Mouse (Mus musculus): Measurements from ENCODE around the gene Zfp217. TPM values are rescaled to one million over a fixed set of nuclear protein-coding genes. Genes with fewer than 3 reads are reported as not detected.

Gene Zfp217
- polyA plus RNA-seq, 1 experiment from 2014 or later = 3.3 TPM

DNA sequence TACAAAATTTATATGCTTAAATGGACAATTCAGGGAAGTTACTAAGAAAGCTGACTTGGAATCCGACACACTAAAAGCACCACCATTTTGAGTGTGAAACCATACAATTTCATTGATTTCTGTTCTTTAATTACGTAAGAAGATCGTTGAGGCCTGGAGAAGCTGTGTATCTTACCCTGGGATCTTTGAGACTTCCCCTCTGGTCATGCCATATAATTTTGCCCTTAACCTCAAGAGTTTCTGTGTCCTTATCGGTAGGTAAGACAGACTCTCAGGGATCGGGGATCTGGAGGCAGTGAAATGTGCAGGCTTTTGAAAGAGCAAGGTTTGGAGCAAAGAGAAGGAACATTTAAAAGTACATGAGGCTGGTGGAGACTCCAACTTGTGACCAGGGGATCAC, 31.4 kb upstream of the Zfp217 start:
- no peak for ATAC-seq (ENCODE audit: insufficient number of reproducible peaks, low FRiP score, low TSS enrichment, low read depth)
- no peak overlapping the region for H3K27ac ChIP-seq
- no peaks in the 10 kb centered on the region for H3K27me3 ChIP-seq
- 91% methylated on average over 5 of the region's 5 CpGs for WGBS
- peaks cover 19% of the 10 kb centered on the region for H3K4me1 ChIP-seq
- H3K4me2 ChIP-seq = no peak overlapping the region
- no peak overlapping the region for H3K9ac ChIP-seq
- no peak overlapping the region for H3K4me3 ChIP-seq
- H3K9me3 ChIP-seq = no peaks in the 10 kb centered on the region
- H3K36me3 ChIP-seq = no peaks in the 10 kb centered on the region

DNA sequence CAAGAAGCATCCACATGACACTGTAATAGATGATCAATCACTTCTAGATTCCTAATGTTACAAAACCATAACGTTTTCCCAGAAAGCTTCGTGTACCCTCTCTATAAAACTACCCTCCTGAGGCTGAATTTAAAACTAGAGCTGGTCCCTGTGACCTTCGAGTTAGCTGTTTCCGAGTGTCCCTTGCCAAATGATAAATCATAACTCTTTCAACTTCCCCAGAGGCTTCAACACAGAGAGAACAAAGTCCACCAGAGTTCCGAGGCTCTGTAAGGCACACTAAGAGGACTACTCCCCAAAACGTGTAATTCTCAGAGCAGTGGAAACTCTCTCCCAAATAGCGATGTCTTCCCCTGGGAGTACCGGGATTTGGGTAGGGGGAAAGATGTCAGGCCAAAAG, 29.4 kb upstream of the Zfp217 start:
- Histone ChIP-seq H3K27ac (no peak overlapping the region), H3K9ac (no peak overlapping the region), H3K9me3 (no peaks in the 10 kb centered on the region), H3K27me3 (no peaks in the 10 kb centered on the region), H3K4me2 (no peak overlapping the region), H3K4me1 (peaks cover 18% of the 10 kb centered on the region), H3K36me3 (no peaks in the 10 kb centered on the region), H3K4me3 (no peak overlapping the region)
- WGBS = 21% methylated on average over 8 of the region's 8 CpGs
- ATAC-seq (ENCODE audit: insufficient number of reproducible peaks, low FRiP score, low TSS enrichment, low read depth) = no peak

DNA sequence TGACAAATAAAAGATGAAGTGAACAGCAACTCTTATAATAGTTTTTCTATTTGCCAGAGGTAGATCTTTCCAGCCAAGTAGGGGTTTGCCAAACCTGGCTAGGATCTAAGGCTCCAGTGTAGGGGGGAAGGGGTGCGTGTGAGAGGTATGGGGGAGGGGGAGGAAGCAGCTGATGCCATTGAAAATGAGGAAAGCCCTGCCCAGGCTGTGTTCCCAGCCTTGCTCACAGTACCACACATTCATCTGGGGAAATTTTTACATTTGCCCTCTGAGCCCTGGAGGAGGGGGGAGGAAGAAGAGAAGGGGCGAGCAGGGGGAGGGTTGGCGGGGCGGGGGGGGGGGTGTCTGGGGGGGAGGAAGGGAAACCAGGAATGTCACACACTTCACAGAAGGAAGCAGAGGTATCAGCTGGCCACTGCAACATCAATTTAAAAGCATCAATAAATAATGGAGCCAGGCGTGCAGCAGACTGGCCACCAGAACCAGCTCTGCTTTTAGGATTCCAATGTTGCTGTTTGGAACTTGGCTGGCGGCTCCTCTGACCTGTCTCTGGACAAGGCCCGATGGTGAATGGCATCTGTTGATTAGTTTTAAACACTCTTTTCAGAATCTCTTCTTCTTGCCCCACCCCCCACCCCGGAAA, 28.5 kb upstream of the Zfp217 start:
- H3K27ac ChIP-seq = no peak overlapping the region
- H3K27me3 ChIP-seq = no peaks in the 10 kb centered on the region
- WGBS = 28% methylated on average over 5 of the region's 8 CpGs
- H3K4me3 ChIP-seq = no peak overlapping the region
- no peaks in the 10 kb centered on the region for H3K36me3 ChIP-seq
- no peak overlapping the region for H3K9ac ChIP-seq
- H3K9me3 ChIP-seq = no peaks in the 10 kb centered on the region
- H3K4me1 ChIP-seq = peaks cover 18% of the 10 kb centered on the region
- no peak overlapping the region for H3K4me2 ChIP-seq
- ATAC-seq (ENCODE audit: insufficient number of reproducible peaks, low FRiP score, low TSS enrichment, low read depth) = no peak

DNA sequence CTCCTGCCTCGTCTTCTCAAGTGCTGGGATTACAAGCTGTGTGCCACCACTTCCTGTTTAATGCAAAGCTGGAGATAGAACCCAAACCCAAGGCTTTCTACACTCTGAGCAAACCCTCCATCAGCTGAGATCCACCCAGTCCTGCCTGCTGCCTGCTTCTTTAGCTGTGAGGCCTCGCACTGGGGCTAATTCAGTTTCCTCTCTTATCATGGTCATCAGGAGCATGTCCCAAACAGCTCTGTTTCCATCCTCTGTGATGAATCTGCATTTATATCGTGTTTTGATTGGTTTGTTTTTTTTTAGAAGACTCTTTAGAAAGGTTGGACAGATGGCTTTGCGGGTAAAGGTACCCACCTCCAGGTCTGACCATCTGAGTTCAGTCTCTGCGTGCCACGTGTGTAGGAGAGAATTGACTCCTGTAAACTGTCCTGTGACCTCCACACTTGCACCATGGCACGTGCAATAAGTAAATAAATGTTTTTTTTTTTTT, 27.8 kb upstream of the Zfp217 start:
- Histone ChIP-seq H3K36me3 (no peaks in the 10 kb centered on the region), H3K4me1 (peaks cover 18% of the 10 kb centered on the region), H3K9me3 (no peaks in the 10 kb centered on the region), H3K4me2 (no peak overlapping the region), H3K27ac (no peak overlapping the region), H3K4me3 (no peak overlapping the region), H3K27me3 (no peaks in the 10 kb centered on the region), H3K9ac (no peak overlapping the region)
- WGBS = 60% methylated on average over 7 of the region's 7 CpGs
- ATAC-seq (ENCODE audit: insufficient number of reproducible peaks, low FRiP score, low TSS enrichment, low read depth) = no peak

DNA sequence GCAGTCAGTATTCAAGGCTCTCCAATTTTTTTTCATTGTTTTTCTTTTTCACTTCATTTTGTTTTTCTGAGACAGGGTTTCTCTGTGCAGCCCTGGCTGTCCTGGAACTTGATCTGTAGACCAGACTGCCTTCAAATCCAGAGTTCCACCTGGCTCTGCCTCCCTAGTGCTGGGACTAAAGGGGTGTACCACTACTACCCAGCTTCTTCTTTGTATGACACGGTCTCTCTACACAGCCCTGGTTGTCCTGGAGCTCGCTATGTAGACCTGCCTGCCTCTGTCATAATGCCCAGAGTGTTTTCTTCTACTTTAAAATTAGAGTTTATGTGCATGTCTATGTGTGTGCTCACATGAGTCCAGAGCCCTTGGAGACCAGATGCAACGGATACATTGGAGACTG, 27.3 kb upstream of the Zfp217 start:
- Histone ChIP-seq H3K9ac (no peak overlapping the region), H3K27ac (no peak overlapping the region), H3K9me3 (no peaks in the 10 kb centered on the region), H3K4me2 (no peak overlapping the region), H3K27me3 (no peaks in the 10 kb centered on the region), H3K36me3 (no peaks in the 10 kb centered on the region), H3K4me3 (no peak overlapping the region), H3K4me1 (peaks cover 18% of the 10 kb centered on the region)
- ATAC-seq (ENCODE audit: insufficient number of reproducible peaks, low FRiP score, low TSS enrichment, low read depth) = no peak
- 73% methylated on average over 3 of the region's 3 CpGs for WGBS

DNA sequence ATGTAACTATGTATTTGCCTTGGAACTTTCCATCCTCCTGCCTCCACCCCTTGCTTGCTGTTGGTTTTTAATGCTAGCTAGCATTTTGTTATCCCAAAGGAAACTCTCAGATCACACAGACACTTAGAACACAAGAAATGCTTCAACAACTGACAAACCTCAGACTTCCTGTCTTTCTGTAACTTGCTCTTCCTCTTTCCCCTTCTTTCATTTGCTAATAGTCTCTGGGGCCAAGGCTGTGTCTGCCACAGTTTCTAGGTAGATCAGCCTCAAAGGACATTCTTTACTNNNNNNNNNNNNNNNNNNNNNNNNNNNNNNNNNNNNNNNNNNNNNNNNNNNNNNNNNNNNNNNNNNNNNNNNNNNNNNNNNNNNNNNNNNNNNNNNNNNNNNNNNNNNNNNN, 21.2 kb upstream of the Zfp217 start:
- 0 out of 2 replicates have a peak, but pooled peaks cover 1% of the 10 kb centered on the region for H3K4me1 ChIP-seq
- H3K4me2 ChIP-seq = no peak overlapping the region
- H3K27me3 ChIP-seq = no peaks in the 10 kb centered on the region
- no peaks in the 10 kb centered on the region for H3K9me3 ChIP-seq
- H3K27ac ChIP-seq = no peak overlapping the region
- H3K9ac ChIP-seq = no peak overlapping the region
- no peak overlapping the region for H3K4me3 ChIP-seq
- no peaks in the 10 kb centered on the region for H3K36me3 ChIP-seq
- ATAC-seq (ENCODE audit: insufficient number of reproducible peaks, low FRiP score, low TSS enrichment, low read depth) = no peak

DNA sequence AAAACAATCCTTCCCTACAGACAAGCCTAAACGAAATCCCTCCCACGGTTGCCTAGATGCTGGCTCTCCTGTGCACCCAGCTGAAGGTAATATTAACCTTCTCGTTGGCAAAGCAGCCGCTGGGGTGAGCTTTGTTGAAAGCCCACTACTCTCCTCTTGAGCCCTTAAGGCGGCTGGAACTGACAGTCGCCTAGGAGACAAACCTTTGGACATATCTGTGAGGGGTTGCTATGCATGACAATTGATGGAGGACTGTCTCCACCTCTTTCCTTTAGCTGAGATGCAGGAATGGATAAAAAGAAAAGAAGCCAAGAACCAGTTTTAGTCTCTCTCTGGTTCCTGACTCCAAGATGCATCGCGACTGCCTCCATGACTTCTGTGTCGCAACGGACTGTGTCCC, 17.7 kb upstream of the Zfp217 start:
- Histone ChIP-seq H3K9ac (no peak overlapping the region), H3K4me1 (no peaks in the 10 kb centered on the region), H3K4me3 (no peak overlapping the region), H3K27ac (no peak overlapping the region), H3K4me2 (no peak overlapping the region), H3K36me3 (no peaks in the 10 kb centered on the region), H3K27me3 (no peaks in the 10 kb centered on the region), H3K9me3 (no peaks in the 10 kb centered on the region)
- ATAC-seq (ENCODE audit: insufficient number of reproducible peaks, low FRiP score, low TSS enrichment, low read depth) = no peak
- 74% methylated on average over 10 of the region's 10 CpGs for WGBS

DNA sequence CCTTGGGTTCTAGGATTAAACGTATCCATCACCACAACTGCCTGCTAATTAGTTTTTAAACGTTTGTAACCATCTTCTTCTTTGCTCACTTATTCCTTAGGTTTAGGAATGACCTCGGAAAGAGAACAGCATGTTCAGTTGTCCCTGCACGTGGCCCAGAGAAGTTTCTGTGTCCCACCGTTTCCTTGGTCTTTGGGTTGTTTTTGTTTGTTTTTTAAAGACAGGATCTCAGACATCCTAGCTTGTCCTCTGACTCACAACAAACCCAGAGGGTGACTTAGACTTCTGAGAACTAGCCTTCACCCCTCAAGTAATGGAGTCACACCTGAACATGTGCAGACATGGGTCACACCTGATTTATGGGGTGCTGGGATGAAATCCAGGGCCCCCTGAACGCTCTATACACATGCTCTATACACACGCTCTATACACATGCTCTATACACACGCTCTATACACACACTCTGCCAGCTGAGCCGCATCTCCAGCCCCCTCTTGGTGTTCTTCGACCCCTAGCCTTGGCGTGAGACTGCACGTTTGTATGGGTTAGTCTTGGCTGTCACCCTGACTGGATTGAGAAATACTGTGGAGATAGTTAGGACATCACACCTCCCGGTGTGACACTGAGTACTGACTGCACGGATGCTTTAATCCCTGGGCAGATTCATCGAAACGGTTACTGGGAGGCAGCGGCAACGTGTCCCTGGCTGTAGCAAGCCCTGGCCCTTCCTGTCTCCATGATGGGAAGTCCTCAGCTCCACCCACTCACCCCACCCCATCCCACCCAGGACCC, 16.0 kb upstream of the Zfp217 start:
- ATAC-seq (ENCODE audit: insufficient number of reproducible peaks, low FRiP score, low TSS enrichment, low read depth) = no peak
- Histone ChIP-seq H3K9me3 (no peaks in the 10 kb centered on the region), H3K36me3 (no peaks in the 10 kb centered on the region), H3K27ac (no peak overlapping the region), H3K27me3 (no peaks in the 10 kb centered on the region), H3K4me1 (0 out of 2 replicates have a peak, but pooled peaks cover 4% of the 10 kb centered on the region), H3K4me3 (no peak overlapping the region), H3K9ac (no peak overlapping the region), H3K4me2 (no peak overlapping the region)
- 81% methylated on average over 18 of the region's 18 CpGs for WGBS

DNA sequence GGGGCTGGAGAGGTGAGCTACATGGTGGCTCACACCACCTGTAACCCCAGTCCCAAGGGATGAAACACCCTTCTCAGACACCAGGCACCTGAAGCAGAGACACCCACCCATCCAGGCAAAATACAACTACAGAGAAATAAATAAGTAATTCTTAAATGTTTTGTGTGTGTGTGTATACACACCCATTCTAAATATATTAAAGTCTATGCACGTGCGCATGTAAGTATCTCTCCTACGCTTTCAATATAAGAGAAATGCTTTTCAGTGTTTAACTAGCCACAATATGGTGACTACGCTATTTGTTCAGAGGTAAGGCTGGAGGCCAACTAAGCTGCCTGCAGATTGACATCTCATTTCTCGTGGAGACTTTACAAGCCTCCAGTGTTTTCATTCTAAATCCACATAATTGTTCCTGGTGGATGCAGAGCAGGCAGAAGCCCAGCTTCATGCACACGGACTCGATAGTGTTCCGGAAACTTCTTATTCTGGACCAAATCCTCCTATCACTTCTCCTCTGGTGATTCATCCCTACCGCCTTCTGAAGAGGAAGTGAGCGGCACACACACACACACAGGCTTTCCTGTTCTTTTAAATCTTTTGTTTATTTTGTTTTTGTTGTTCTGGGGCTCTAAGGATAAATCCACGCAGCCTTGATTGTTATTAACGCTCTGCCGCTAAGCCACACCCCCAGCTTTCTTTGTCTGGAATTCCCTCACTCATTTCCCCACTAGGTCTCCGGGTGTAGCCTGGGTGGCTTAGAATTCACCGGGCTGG, 12.1 kb upstream of the Zfp217 start:
- Histone ChIP-seq H3K27ac (no peak overlapping the region), H3K4me1 (peaks cover 9% of the 10 kb centered on the region; the same call in 1 of the 2 replicates), H3K4me2 (no peak overlapping the region), H3K9ac (no peak overlapping the region), H3K36me3 (no peaks in the 10 kb centered on the region), H3K4me3 (no peak overlapping the region), H3K9me3 (no peaks in the 10 kb centered on the region), H3K27me3 (no peaks in the 10 kb centered on the region)
- ATAC-seq (ENCODE audit: insufficient number of reproducible peaks, low FRiP score, low TSS enrichment, low read depth) = no peak
- WGBS = 39% methylated on average over 15 of the region's 15 CpGs

DNA sequence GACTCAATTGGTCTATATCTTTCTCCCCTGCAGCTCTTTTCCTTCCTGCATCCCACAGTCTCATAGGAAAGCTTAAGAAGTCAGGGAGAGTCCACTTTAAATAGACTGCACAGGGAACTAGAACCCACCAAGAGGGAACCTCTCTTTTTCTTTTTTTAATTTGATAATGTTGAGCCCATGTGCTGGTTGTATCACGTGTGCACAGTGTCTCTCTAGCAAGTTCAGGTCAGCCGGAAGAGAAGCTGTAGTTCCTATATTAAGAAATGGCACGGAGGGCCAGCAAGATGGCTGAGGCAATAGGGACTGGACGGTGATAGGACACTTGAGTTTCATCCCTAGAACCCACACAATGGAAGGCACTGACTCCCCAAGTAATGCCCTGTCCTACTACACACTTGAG, 11.1 kb upstream of the Zfp217 start:
- no peak overlapping the region for H3K4me2 ChIP-seq
- H3K4me1 ChIP-seq = peaks cover 12% of the 10 kb centered on the region
- WGBS = 86% methylated on average over 4 of the region's 4 CpGs
- no peak overlapping the region for H3K27ac ChIP-seq
- ATAC-seq (ENCODE audit: insufficient number of reproducible peaks, low FRiP score, low TSS enrichment, low read depth) = no peak
- H3K4me3 ChIP-seq = no peak overlapping the region
- H3K9ac ChIP-seq = no peak overlapping the region
- H3K27me3 ChIP-seq = no peaks in the 10 kb centered on the region
- H3K36me3 ChIP-seq = no peaks in the 10 kb centered on the region
- H3K9me3 ChIP-seq = no peaks in the 10 kb centered on the region

DNA sequence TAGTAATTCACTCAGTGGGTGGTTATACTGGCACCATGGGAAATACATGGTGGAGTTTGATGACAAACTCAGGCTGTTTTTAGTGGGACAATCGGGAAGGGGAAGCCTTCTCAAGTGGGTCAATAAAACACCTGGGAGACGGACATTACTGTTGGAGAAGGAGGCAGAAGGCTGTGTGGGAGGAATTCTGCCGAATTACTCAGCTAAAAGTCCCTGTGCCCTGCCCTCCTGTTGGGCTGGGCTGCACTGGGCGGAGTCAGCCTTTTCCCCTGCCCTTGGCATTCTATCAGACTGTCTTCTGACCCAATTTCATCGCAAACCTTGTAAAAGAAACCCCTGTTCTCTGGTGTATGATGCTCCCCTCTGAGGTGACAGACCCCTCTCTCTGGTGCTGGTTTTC, 10.3 kb upstream of the Zfp217 start:
- no peak overlapping the region for H3K4me3 ChIP-seq
- no peak for ATAC-seq (ENCODE audit: insufficient number of reproducible peaks, low FRiP score, low TSS enrichment, low read depth)
- no peaks in the 10 kb centered on the region for H3K27me3 ChIP-seq
- 25% methylated on average over 5 of the region's 5 CpGs for WGBS
- no peaks in the 10 kb centered on the region for H3K9me3 ChIP-seq
- H3K36me3 ChIP-seq = no peaks in the 10 kb centered on the region
- H3K27ac ChIP-seq = no peak overlapping the region
- peaks cover 19% of the 10 kb centered on the region for H3K4me1 ChIP-seq
- H3K4me2 ChIP-seq = no peak overlapping the region
- no peak overlapping the region for H3K9ac ChIP-seq

All from limb, embryonic 15.5 days (tissue).